Mouse (Mus musculus) testis, adult 2 months (tissue): Measurements from ENCODE around the gene Gm28230. TPM values are rescaled to one million over a fixed set of nuclear protein-coding genes. Genes with fewer than 3 reads are reported as not detected.
A peak's percentile ranks its signal among the peaks of the same experiment; 100 is the strongest.

Experiments used
- H3K27ac ChIP-seq: fragments of 200-500 bp; 2 replicates; pipeline ENCODE4 v1.5.1; 2012; ENCODE audit warnings: low read depth, low read length; ENCODE audit not compliant: control insufficient read depth, insufficient read depth
- H3K27me3 ChIP-seq: fragments of 200-500 bp; 2 replicates; pipeline ENCODE4 v1.6.1; 2012; ENCODE audit warnings: mild to moderate bottlenecking, low read length, moderate library complexity; ENCODE audit not compliant: control insufficient read depth, insufficient read depth
- H3K36me3 ChIP-seq: fragments of 200-500 bp; 2 replicates; pipeline ENCODE4 v1.6.1; 2012; ENCODE audit warnings: mild to moderate bottlenecking, low read length; ENCODE audit not compliant: control insufficient read depth, insufficient read depth
- H3K4me1 ChIP-seq: fragments of 200-500 bp; 2 replicates; pipeline ENCODE4 v1.6.1; 2012; ENCODE audit warnings: low read length; ENCODE audit not compliant: control insufficient read depth, insufficient read depth
- H3K4me3 ChIP-seq: fragments of 200-500 bp; 2 replicates; pipeline ENCODE4 v1.5.1; 2012; ENCODE audit warnings: low read depth, mild to moderate bottlenecking, low read length, moderate library complexity, mixed read lengths; ENCODE audit not compliant: control insufficient read depth
- CTCF ChIP-seq: fragments of 200-500 bp; IDR thresholded peaks from 2 replicates; pipeline ENCODE4 v1.5.1; 2012; ENCODE audit warnings: low read depth, mild to moderate bottlenecking, inconsistent platforms, low read length, moderate library complexity; ENCODE audit not compliant: control insufficient read depth, insufficient read depth, insufficient replicate concordance
- POLR2A ChIP-seq: fragments of 200-500 bp; IDR thresholded peaks from 2 replicates; pipeline ENCODE4 v1.6.1; 2012; ENCODE audit warnings: low read depth, mild to moderate bottlenecking, inconsistent platforms, low read length, moderate library complexity; ENCODE audit not compliant: control insufficient read depth
- polyA plus RNA-seq: library from polyadenylated mRNA; depleted of rRNA; stranded (reverse); fragments of >200 nt; gene quantifications from 2 replicates; pipeline ENCODE4 v1.2.3, GENCODE M21; 2012

The Gm28230 gene
- polyA plus RNA-seq, 1 experiment, result 0.46 TPM

GRCm38 (mm10) chr2:74707599-74707998 is 18.9 kb upstream of the Gm28230 start:
- peaks cover 22% of the 10 kb centered on the region for H3K4me1 ChIP-seq

GRCm38 (mm10) chr2:74708676-74709075 is 17.9 kb upstream of the Gm28230 start:
- H3K27me3 ChIP-seq, result peaks cover 7% of the 10 kb centered on the region; the same call in 1 of the 2 replicates
- no peak overlapping the region for H3K4me3 ChIP-seq
- H3K27ac ChIP-seq, result peak overlapping the region; percentile 49; the same call in 1 of the 2 replicates
- peaks cover 18% of the 10 kb centered on the region for H3K4me1 ChIP-seq
- H3K36me3 ChIP-seq, result no peaks in the 10 kb centered on the region; the same call in 1 of the 2 replicates
- TF ChIP-seq CTCF, result no peak
- no peak for TF ChIP-seq POLR2A

More at GRCm38 (mm10) chr2:74707599-74707998, 18.9 kb upstream of the Gm28230 start:
- Histone ChIP-seq H3K4me3 (peak overlapping the region; percentile 21; the same call in 1 of the 2 replicates), H3K27me3 (peaks cover 7% of the 10 kb centered on the region; the same call in 1 of the 2 replicates), H3K36me3 (no peaks in the 10 kb centered on the region; the same call in 1 of the 2 replicates), H3K27ac (peak overlapping the region; percentile 36; the same call in 1 of the 2 replicates)
- no peak for TF ChIP-seq CTCF
- no peak for TF ChIP-seq POLR2A

GRCm38 (mm10) chr2:74709465-74710419 is 16.8 kb upstream of the Gm28230 start:
- no peak overlapping the region for H3K4me3 ChIP-seq
- peaks cover 7% of the 10 kb centered on the region; the same call in 1 of the 2 replicates for H3K27me3 ChIP-seq
- peaks cover 16% of the 10 kb centered on the region for H3K4me1 ChIP-seq
- no peaks in the 10 kb centered on the region; the same call in 1 of the 2 replicates for H3K36me3 ChIP-seq
- no peak overlapping the region for H3K27ac ChIP-seq
- TF ChIP-seq CTCF (no peak), POLR2A (no peak)

GRCm38 (mm10) chr2:74710929-74711543 is 15.5 kb upstream of the Gm28230 start:
- Histone ChIP-seq H3K4me3 (peak overlapping the region; percentile 78), H3K36me3 (no peaks in the 10 kb centered on the region; the same call in 1 of the 2 replicates), H3K4me1 (peaks cover 26% of the 10 kb centered on the region), H3K27ac (peak overlapping the region; percentile 79), H3K27me3 (peaks cover 7% of the 10 kb centered on the region; the same call in 1 of the 2 replicates)
- TF ChIP-seq CTCF, result no peak

GRCm38 (mm10) chr2:74711721-74712621 is 14.6 kb upstream of the Gm28230 start, which contains the start of the genes Hoxd3 and Hoxd4:
Gene Hoxd3, plus strand, starts transcription at chr2:74711927.
Gene Hoxd4, plus strand, starts transcription at chr2:74711929.
- Histone ChIP-seq H3K4me3 (peak within 1 kb of the TSS; percentile 78), H3K4me1 (peaks cover 28% of the 10 kb centered on the region), H3K27ac (peak within 1 kb of the TSS; percentile 79), H3K36me3 (no peaks in the 10 kb centered on the region), H3K27me3 (peaks cover 7% of the 10 kb centered on the region; the same call in 1 of the 2 replicates)
- TF ChIP-seq POLR2A (no peak), CTCF (no peak)
